Mouse (Mus musculus) left cerebral cortex, postnatal 25 days (tissue): ENCODE data around the gene Klhl12. TPM values are rescaled to one million over a fixed set of nuclear protein-coding genes. Genes with fewer than 3 reads are reported as not detected.
A peak's percentile ranks its signal among the peaks of the same experiment; 100 is the strongest.
"Not testable (repeated sequence)": the region's sequence is repeated elsewhere in the genome, so short reads cannot be mapped to it uniquely, and the experiment has no call there.

Experiments
- DNase-seq, 2 experiments: peaks; one replicate each; pipeline ENCODE4 v3.0.0; 2022; ENCODE audit warnings: low spot score in 2 of 2, mixed read lengths in 1 of 2
- intact Hi-C: fragments of 180-260 bp; cut with DNase I; formaldehyde crosslinking; loops from one replicate; pipeline ENCODE4 v1.15.1; 2025
- total RNA-seq, 2 experiments: library from RNA; stranded (reverse); gene quantifications; 2 replicates each; pipeline ENCODE4 v1.2.3; 2021

Klhl12 gene
- total RNA-seq, 2 experiments from 2014 or later: 37.1 to 37.7 TPM

DNA sequence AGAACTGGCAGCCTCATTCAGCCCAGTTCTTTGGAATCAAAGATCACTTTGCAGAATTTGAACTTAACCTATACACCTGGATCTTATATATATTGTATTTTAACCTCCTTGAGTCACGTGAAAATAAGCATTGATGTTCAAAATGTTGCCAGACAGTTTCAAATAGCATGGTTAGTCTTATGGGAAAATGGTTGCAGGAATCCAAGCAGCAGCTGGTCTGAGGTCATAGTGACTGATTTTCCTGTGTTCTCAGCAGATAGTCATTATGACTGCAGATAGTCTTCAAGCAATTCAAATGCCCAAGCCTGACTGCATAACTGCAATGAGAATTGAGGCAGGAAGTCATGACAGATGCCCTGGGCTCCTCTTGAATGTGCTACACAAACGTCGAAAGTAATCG lies 56.9 kb downstream of the Klhl12 start:
- DNase-seq: no peak
- intact Hi-C loops: no loop called here

DNA sequence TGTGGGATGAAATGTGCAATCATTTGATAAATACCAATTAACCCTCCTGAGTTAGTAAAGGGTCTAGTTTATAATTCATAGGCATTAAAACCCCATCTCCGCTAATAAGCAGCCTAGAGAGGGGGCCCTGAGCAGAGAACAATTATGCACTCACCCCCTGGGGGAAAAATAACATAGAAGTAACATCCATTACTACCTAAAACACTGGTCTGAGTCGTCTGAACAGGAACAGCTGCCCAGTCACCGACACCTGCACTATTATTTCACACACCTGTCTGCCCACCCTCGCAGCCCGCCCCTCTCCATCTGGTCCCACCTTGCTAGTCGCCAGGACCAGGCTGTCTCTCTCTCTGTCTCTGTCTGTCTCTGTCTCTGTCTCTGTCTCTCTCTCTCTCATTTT lies 57.3 kb downstream of the Klhl12 start:
- no peak for DNase-seq
- intact Hi-C loops: no loop called here

DNA sequence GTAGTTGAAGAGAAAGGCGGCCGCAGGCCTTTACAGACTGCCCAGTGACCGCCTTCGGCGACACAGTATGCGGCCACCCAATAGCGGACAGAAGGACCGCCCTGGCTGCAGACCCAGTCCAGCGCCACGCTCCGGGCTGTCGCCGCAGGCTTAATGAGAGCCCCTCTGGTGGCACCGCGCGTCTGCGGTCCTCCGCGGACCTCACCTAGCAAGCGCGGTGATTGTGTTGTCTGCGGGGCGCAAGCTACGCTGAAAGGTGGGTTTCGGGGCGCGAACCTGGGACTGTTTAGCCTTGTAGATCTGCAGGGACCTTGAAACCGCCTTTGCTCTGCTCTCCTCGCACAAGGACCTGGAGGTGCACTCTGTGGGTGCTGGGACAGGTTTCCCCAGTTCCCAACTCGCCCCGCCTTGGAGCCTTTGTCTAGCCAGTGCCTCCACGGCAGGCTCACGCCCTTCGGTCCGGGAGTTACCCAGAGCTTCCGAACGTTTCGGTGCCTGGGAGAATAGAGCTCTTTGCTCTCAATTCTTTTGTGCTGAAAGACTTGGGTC lies 58.1 kb downstream of the Klhl12 start:
- intact Hi-C loops: no loop called here
- no peak for DNase-seq

DNA sequence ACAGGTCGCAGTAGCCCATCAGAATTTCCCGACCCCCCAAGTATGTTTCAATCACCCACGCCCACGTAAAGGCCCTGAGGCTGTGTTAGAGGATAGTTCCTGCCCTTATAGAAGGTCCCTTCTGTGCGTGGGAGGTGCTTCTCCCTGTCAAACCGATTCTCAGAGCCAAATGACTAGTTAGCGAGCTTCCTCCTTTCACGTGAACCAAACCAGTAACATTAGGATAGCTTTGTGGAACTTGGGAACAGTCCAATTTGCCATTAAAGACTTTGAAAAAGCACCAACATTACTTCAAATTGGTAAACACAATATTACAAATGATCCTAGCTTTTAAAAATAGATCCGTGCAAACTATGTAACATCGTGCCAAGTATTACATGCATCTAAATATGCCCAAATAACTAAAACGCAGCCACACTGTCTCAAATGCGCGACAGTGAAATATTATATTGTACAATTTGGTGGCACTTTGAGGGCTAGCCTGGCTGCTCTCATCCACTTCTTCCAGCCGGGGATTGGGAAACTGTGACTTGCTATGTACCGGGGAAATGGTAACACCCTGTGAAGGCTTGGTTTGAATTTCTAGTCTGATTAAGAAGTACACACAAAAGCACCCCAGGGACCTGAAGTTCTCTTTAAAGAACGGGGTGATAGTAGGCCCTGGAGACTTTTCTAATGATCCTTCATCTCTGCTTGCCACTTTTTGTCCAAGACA lies 58.7 kb downstream of the Klhl12 start:
- intact Hi-C loops: no loop called here
- DNase-seq: no peak

DNA sequence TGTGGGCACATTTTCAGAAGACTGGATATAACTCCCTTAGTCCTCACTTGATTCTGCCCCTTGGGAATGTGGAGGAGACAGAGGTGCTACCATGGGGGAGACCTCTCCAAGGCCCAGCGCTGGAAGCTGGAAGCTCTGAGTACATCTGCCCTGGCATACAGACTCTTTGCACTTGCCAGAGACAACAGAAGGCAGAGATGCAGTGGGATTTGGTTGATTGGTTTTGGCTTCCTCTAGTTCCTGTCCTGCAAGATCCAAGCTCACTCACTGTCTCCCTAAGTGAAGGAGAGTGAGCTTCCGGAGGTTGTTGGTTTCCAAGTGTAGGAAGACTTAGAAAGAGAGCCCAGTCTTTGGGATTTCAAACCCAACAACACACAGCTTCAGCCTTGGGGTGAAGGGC lies 60.6 kb downstream of the Klhl12 start:
- no peak for DNase-seq
- intact Hi-C loops: loop anchor here (5.0 kb wide), 1 partner anchor 71 kb away; no protein-coding TSS in a partner anchor

DNA sequence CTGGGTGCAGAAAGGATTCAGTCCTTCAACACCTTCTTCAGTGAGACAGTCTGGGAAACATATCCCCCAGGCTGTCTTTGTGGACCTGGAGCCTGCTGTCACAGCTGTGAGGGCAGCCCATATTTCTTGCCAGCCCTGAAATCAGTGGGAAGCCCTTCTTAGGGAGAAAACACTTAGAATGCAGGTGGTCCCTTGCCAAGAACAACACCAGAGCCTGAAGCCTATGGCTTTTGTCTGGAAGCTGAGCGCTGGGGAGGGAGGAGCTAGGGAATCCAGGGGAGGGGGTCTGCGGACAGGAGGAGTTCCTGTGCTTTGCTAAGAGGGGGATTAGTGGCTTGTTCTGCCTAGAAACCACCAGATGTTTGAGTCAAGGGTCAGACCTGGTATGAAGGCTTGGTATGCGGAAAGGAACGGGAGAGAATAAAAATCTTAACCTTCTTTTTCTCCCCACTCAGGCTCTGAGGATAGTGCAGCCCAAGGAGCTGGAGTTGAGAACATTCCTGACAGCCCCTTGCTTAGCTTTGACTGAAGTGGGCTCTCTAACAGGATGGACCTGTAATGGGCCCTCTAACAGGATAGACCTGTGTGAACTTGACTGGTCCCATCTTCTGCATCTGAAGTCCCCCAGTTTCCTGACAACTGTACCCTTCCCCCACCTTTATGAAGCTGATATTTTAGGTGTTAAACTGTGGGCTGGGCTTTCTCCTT lies 61.3 kb downstream of the Klhl12 start:
- DNase-seq: no peak
- intact Hi-C loops: loop anchor here (5.0 kb wide), 1 partner anchor 71 kb away; no protein-coding TSS in a partner anchor

DNA sequence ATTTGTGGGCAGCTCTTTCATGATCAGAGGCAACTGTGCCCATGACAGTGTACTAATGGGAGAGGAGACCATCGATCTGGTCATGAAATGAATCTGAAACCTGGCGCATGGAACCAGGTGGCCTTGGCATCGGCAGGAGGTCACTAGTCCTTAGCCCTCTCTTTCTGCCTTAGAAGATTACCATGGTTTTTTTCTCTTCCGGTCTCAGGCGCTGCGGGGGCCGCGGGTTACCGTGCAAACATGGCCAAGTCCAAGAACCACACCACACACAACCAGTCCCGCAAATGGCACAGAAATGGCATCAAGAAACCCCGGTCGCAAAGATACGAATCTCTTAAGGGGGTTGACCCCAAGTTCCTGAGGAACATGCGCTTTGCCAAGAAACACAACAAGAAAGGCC lies 62.5 kb downstream of the Klhl12 start:
- intact Hi-C loops: loop anchor here (5.0 kb wide), 1 partner anchor 69 kb away; no protein-coding TSS in a partner anchor
- not testable (repeated sequence) for DNase-seq

DNA sequence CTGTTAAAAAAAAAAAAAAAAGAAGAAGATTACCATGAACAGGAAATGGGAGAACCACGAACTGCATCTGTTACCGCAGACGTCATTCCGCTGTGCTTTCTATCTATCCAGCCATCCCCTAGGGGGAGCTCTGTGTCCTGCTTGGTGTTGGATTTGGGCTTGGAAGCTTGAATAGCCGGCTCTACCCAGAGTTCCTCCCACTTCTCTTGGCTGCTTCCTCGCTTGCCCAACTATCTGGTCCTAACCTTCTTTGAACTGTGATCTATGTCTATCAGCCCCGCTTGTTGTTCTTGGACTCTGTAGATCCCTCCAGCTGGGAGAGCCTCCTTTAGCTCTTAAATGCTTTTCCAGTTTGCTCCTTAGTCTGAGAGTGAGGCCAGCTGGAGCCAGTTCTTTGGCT lies 63.3 kb downstream of the Klhl12 start:
- peak; percentile 81 to 92 for DNase-seq
- intact Hi-C loops: loop anchor here (5.0 kb wide), 1 partner anchor 69 kb away; no protein-coding TSS in a partner anchor

DNA sequence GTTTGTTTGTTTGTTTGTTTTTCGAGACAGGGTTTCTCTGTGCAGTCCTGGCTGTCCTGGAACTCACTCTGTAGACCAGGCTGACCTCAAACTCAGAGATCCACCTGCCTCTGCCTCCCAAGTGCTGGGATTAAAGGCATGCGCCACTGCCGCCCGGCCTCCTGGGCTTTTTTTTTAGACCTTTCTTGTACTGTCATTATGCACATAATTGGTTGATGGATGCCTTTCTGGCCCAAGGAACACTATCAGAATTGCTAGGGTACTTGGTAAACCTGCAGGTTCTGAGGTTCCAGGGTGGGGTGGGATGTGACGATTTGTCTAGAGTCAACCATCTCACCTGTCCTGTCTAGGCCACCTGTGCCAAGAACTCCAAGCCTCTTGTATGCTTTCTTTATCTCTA lies 63.9 kb downstream of the Klhl12 start:
- intact Hi-C loops: loop anchor here (5.0 kb wide), 1 partner anchor 68 kb away; no protein-coding TSS in a partner anchor
- DNase-seq: not testable (repeated sequence)

DNA sequence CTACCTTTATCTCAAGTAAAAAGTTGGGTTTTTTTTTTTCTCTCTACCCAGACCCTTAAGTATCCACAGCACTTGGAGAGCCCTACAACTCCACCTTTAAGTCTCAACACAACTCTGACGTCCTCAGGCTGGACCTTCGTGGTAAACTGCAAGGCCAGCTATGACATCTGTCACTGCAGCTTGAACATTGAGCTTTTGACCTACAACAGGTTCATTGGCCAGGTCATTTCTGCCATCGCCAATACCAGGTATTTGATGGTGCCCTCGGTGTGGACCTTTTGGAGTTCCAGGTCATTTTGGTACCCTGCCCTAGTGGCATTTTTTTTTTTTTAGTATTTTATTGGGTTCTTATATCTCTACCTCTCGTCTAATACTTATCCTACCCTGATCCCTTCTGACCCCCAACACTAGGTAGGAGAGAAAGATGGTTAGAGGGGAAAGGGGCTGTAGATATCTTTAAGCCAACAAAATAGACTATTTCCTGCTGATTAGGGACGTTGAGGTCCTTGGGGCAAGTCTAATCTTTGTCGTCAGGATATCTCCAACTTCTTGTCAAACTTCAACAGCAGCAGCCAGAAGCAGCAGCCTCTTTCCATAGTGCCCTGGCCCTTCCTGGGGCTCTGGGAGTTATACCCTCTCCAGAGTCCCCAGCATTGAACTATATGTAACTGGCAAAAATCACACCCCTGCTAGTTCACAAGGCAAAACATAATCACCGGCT lies 64.8 kb downstream of the Klhl12 start:
- intact Hi-C loops: no loop called here
- no peak for DNase-seq

DNA sequence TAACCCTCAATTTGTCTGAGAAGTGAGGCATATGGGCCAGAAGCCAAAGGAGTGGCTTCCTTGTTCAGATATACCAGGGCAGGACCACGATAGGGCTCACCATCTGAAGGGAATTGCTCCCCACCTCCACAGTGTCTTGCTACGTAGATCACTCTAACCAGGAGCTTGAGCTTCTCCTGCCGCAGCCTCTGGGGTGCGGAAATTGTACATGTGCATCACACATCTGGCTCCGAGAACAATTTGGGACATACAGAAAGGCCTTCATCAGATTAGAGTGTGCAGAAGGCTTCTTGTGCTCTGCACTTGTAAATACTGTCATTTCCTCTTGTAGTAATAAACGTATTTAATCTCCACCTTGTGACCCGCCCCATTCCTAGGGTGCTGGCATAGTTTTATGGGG lies 65.8 kb downstream of the Klhl12 start:
- DNase-seq: no peak
- intact Hi-C loops: no loop called here

DNA sequence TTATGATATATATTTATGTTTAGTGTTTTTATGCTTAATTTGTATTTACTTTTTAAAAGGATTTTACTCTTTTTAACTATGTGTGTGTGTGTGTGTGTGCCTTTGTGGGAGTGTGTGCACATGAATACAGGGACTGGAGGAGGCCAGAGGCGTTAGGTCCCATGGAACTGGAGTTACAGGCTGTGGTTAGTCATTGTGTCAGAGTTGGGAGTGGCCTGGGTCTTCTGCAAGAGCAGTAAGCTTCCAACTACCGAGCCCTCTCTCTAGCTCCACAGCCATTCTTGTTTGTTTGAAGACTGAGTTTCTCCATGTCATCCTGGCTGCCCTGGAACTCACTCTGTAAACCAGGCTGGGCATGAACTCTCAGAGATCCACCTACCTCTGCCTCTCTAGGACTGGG lies 67.0 kb downstream of the Klhl12 start:
- intact Hi-C loops: no loop called here
- no peak for DNase-seq

DNA sequence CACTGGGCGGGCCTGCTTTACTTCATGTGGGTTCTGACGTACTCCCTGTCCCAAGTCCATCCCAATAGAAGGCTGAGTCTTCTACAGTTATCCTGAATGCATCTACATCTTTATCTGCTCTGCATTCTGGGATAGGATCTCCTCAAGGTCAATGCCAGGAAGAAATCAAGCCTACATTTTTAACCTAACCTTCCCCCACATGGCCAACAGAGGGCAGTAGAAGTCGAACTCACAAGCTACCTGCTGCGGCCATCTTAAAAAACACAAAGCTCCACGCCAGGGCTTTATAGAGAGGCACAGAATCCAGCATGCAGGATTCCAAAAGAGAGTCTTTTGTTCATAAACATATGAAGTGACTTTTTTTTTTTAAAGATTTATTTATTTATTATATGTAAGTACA lies 69.1 kb downstream of the Klhl12 start:
- intact Hi-C loops: no loop called here
- DNase-seq: no peak

DNA sequence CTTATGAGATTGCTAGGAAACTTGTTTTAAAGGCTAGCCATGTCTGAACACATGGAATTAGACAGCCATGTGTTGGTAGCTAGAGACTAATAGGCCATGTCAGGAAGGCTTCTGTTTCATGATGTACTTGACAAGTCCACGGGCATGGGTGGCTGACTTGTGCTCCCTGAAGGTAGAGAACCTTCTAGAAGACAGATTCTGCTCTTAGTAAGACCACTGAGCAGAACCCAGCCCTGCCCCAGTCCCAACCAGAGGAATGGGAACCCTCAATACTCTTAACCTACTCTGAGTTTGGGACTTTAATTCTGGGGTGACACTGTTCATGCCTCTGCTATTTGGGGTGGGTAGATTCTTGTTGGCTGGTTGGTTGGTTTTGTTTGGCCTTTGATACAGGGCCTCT lies 69.7 kb downstream of the Klhl12 start:
- intact Hi-C loops: no loop called here
- no peak for DNase-seq

DNA sequence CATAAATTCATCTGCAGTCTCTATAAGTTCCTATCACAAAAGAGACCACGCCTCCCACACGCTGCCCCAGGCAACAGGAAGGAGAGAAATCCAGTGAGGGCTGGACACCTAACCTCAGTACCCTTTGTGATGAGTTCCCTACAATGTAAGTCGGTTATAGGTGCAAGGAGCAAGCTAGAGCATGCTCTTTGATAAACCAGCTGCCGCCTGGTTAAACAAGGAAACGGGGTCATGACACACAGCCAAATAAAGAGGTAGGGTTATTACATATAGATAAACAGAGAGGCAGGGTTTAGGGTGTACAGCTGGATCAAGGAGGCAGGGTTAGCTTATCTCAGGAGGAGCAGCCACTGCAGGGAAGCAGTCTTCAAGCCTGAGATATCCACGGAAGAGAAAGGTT lies 71.4 kb downstream of the Klhl12 start:
- DNase-seq: no peak
- intact Hi-C loops: no loop called here

DNA sequence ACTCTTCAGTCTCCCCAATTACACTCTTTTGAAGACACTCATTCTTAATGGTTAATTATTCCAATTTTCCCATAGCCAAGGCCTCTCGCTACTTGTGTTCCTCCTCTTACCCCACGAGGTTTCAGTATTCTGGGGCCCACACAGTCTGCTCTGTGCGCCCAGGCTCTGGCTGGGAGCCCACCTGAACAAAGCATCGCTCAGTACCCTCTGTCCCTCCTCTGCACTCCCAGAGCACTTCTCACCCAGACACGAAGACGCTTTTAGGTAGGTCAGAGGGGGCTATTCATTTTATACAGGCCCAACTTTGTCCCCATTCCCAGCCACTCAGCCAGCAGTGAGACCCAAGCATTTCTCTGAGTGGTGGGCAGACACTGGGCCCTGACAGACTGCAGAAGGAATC lies 75.3 kb downstream of the Klhl12 start:
- intact Hi-C loops: no loop called here
- peak; percentile 27 to 39 for DNase-seq

DNA sequence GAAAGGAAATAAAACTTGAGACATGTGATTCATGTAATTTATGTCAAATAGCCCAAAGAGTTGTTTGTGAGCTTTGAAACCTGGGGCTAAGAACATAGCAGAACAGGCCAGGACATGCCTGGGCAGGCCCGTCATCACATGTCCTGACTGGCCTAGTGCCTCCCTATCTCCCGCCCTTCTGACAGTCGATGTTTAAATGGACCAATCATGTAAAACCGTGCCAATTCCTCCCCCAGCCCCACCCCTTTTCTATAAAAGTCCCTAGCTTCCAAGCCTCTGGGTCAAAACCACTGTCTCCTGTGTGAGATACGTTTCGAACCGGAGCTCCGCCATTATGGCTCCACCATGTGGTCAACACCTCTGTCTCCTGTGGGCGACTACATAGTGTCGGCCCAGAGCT lies 78.4 kb downstream of the Klhl12 start:
- intact Hi-C loops, DNase-seq: not testable (repeated sequence)

DNA sequence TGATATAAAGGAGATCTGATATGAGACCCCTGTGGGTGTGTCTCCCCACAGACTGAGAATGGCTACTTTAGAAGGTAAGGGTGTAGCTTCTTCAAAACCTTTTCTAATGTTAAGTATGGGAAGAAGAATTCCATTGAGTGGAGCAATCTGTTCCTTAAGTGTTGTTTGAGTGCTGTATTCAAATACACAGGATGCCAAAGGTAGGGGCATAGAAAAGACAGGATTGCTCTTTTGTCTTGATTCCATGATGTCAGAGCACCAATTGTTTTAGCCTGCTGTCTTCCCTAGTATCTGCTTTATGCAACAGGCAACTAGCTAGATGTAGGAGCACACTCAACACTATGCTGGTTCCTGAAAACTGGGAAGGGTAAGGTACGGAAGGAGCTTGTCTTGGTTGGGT lies 79.7 kb downstream of the Klhl12 start:
- DNase-seq: no peak

DNA sequence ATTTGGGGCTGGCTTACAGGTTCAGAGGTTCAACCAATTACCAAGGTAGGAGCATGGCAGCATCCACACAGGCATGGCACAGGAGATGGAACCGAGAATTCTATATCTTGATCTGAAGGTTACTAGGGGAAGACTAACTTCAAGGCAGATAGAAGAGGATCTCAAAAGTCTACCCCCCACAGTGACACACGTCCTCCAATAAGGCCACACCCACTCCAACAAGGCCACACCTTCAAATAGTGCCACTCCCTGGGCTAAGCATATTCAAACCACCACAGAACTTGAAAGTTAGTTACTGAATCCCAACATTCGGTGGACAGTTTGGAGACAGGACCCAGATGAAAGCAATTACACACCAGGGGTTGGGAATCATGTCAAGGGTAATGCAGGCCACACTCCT lies 80.2 kb downstream of the Klhl12 start:
- no peak for DNase-seq
- intact Hi-C loops: no loop called here

More for the DNA sequence above, 79.7 kb downstream of the Klhl12 start:
- intact Hi-C loops: no loop called here

DNA sequence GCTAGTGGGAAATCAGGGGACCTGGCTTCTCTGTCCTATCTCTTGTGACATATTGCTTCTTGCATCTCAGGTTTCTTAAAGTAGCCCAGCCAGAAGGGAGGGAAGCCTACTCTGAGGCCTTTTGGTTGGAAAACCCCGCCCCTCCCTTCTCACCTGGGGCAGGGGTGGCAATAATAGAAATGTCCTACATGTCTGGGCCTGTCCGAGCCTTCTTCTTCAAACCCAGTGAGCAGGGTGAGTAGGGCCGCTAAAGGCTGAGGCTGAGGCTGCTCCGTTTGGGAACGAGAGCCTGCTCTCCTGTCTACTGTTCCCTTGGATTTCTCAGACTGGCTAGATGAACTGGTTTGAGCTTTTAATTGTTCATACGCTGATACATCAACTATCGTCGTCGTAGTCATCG lies 85.3 kb downstream of the Klhl12 start:
- intact Hi-C loops: no loop called here
- no peak for DNase-seq
